Mouse (Mus musculus) WW6 (cell line): ENCODE data around the gene Kpna3.

ENCODE experiments used
- DNase-seq: peaks from one replicate; pipeline ENCODE4 v3.0.0-alpha.2; 2013; ENCODE audit warnings: low read depth, low spot score

Kpna3 gene

DNA sequence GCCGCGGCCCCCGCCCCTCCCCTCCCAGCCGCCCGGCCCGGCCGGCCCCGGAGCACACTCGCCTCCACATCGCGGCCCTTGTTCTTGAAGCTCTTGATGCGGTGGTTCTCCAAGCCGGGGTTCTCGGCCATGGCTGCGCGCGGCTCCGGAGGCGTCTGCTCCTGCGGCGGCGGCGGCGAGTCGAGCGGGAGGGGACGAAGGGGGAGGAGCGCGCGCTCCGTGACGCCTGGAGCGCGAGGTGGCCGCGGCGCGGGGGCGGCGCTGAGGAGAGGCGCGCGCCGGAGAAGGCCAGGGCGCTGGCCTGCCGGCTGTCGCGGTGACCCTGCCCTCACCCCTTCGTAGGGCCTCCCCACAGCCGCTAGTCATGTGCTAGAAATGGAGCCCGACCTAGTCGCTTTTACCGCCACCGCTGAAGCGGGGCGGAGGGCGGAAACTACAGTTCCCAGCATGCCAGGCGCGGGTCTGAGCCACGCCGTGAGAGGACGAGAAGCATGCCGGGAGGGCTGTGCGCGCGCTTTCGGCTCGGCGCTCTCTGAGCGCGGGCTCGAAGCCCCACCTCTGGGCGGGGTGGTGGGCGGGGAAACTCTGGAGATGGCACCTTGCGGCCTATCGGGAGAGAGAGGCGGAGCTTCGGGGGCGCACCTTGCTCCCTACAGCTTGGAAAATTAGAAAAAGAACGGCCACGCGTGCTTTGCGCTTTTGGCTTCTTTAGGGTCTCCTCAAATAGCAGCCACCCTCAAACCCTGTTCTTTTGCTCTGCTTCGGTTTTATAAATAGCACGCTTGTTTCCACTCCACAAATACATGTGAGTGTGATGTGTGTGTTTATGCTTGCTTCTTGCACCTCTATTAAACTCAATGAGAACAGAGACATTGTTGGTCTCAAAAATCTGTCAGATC is at the start of gene Kpna3:
Gene Kpna3 (minus strand): TSS at position 214 of the 899 bp plus-strand sequence.
- DNase-seq: peak; percentile 92

DNA sequence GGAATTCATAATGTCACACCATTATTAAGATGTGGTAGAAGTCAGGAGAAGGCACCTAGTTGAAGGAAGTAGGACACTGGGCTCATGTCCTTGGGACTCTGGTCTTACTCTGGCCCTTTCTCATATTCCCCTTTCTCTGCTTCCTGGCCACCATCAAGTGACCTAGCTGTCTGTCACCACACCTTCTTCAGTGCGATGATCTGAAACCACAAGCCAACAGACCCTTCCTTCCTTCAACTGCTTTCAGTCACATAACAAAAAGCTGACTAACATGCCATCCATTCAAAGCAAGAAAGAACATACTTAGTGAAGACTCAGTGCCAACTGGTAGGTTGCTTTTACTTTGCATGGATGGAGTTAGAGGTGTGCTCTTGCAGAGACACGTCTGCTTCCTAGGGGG is 20.7 kb upstream of the Kpna3 start:
- DNase-seq: no peak

DNA sequence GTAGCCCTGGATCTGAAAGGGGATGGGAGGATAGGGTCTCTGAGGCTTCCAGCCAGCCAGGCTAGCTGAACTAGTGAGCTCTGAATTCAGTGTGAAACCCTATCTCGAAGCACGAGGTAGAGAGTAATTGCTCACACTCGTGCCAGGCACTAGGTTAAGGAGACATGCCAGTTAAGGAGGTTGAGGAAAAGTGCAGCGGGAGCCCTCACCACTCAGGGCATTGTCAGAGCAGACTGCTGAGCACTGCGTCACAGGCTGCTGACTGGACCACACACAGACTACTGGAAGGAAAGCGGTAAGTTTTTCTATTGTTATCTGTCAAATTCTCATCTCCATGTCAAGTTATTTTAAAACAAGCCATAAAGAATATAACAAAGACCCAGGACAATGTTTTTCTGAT is 17.8 kb upstream of the Kpna3 start:
- no peak for DNase-seq

DNA sequence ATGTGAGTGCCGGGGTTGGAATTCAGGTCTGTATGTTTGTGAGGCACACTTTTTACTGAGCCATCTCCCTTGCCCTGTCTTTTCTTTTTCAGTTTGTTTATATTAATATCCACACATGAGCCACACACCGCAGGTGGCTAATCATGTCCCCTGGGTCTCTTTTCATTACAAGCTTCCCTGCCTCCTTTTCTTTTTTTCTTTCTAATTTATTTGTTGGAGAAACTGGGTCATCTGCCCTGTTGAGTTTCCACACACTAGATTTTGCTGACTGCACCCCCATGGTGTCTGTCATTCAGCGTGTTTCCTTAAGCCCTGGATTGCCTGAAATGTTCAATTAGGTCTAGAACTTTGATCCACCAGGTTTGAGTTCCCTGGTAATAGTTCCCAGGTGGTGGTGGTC is 15.9 kb upstream of the Kpna3 start:
- DNase-seq: no peak

DNA sequence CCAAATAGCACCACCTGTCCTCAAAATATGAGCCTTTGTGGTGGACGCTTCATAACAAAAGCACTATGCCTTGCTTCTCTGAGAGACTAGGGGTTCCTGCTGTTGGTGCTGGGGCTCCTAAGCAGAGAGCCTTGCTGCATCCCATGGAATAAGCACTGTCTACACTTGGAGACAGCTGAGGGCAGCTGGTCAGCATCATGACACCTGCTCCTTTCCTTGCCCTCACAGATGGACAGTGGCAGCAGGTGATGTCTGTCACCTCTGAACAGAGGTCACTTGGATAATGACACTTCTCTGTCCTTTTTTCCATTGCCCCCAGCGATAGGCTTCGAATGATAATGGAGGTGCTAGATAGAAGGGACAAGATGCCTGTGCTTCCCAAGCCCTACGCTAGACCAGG is 13.4 kb upstream of the Kpna3 start:
- no peak for DNase-seq

DNA sequence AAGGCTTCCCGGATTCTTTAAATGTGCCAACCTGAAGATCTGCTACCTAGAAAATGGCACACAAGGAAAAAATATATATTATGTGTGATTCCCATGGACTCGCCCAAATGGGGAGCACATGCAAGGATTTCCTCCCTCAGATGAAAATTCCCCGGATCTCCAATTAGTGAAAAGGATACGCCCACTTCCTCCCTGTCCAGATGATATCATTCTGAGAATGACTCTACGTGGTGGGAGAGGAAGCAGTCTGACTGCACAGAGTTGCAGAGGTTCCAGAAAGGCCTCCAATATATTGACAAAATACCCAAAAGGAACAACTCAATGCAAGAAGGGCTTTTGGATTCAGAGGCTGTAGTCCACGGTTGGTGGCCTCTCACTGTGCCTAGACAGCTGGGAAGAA is 12.8 kb upstream of the Kpna3 start:
- DNase-seq: no peak

DNA sequence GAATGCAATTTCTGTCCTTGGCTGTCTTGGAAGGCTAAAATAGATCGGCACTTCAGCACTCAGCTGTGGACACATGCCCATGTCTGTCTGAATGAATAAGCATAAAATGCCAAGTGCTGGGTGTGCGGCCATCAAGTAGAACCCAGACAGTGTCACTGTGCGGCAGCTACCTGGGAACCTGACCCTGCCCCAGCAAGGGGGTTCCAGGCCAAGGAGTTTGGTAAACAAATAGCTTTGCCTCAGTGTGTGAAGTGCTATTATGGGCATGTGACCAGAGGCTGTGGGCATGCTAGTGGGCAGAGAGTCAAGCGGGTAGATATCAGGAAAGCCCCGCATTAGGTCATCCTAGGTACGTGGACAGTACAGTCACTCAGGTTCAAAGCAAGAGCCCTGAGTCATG is 8.1 kb upstream of the Kpna3 start:
- DNase-seq: no peak

DNA sequence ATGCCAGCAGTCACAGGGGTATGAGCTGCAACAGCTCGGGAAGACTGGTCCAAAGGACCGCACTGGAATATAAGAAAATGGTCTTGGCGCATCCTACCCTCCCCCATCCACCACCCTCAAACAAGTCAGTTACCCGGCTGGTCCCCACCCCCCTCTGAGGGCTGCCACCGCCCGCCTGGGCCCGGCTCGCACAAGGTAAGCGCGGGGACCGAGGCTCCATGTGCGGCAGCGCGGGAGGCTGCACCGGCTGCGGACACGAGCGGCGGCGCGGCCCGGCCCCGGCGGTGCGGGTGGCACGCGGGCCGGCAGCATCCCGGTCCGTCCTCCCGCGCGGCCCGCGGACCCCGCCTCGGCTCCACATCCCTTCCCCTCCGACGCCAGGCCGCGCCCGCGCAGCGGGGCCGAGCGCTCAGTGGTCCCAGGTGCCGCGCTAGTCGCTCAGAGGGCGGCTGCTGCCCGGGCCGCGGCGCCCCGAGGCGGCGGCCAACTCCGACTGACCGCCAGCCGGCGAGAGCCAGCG is 473 bp downstream of the Kpna3 start:
- peak; percentile 33 for DNase-seq

DNA sequence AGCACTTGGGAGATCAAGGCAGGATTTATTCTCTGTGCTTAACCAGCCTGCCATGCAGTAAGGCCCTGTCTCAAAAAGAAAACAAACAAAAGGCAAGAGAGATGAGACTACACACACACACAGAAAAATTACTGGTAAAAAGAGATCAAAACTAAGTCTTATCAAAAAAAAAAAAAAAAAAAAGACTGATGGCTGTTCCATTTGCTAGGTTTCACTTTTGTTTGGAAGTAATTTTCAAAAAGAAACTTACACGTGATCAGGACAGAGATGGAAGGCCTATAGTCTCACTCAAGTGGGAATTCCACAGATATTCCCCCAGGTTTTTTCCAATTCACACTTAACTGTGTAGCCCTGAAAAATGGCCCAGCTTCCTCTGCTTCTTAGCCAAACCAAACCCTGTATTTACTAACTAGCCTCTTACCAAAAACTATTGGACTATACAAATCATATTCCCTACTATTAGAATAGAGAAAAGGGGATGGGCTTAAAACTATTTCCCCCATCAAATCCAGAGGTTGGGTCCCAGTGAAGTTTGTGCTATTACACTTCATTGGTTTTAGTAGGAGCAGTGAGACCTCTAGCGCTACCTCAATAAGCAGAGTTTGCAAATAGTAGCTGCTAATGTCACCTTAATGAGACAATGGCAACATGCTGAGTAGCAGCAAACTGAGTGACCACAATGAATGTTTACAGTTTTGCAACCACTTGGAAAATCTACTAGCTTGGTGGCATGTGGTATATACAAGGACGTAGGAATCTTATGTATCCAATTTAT is 1.3 kb downstream of the Kpna3 start:
- no peak for DNase-seq

DNA sequence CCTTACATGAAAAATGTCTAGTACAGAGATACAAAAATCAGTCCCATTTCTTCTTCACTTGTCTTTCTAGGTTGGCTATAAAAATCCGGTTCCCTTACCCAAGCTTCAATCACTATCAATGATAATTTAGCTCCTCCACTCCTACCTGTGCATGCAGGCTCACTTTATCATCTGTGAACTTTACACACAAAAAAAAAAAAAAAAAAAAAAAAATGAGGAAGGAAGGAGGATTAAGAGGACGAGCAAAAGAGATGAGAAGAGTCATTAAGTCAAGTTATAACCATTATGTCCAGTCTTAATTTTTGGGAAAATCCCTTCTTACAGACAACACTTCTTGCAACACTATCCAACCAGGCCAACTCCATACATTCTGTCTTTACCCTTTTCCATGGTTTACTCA is 2.8 kb downstream of the Kpna3 start:
- DNase-seq: no peak

DNA sequence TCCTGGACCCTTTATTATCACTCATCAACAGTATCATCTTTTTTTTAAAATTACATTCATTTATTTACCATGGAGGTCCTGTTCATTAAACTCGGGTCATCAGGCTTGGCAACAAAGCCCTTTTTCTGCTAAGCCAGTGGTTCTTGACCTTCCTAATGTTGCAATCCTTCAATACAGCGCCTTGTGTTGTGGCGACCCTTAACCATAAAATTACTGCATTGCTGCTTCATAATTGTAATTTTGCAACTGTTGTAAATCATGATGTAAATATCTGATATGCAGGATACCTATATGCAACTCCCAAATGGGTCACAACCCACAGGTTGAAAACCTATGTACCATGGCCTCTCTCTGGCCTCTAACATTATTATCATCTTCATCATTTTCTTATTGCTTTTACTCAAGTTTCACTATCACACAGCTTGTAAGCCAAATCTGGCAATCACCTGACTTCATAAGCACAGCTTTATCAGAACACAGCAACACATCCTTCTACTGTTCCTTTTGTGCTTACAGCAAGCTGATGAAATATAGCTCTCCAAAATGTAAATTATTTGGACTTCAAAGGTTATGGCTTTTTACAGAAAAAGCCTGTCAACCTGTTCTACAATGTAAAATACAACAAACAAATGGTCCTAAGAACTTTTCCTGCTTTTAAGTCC is 11.4 kb downstream of the Kpna3 start:
- no peak for DNase-seq

DNA sequence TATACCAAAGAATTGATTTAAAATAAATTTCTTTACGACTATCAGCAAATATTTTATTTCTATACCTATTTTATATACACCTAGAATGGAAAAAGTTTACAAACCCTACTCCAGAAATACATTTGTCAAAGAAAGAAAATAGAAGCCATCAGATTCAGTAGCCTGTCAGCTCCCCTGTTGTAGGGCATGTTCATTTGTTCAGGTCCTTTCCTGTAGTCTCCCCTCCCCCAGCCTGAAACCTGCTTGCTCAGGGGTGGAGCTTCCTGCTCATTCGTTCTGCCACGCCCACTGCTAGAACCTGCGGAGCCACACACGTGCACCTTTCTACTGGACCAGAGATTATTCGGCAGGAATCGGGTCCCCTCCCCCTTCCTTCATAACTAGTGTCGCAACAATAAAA is 12.6 kb downstream of the Kpna3 start:
- peak; percentile 3 for DNase-seq

DNA sequence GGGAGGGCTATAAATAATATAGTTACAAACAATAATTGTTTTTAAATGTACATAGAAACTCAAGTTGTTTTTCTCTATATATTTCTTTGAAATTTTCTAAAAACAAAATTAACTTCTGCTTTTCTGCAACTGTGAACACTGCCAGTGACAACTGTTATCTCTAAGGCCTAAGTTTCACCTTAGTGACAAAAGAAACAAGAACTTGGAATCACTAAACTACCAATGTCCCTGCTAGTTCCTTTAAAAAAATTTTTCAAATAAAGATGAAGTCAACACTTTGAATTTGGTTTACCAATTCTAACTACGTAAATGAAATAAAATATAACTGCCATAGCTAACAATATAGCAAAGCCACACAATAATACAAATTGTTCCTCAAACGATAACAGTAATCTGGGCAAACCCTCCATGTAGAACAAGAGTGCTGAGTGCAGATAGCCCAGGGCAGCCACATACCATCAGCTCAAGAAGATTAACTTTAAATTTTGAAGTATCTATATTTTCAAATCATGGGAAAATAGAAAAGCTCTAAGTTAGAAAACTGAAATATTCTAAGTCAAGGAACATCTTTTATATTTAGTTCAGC is 14.5 kb downstream of the Kpna3 start:
- DNase-seq: no peak

DNA sequence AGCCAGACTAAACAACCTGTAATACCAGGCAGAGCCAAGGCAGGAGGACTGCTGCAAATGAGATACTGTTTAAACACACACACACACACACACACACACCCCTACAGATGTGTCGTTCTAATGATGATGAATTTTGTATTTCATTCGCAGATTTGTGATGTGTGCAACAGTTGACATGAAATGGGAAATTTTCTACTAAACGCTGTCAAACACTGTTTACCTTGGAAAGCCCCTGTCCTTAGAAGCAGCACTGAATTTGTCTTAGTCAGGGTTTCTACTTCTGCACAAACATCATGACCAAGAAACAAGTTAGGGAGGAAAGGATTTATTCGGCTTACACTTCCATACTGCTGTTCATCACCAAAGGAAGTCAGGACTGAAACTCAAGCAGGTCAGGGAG is 24.0 kb downstream of the Kpna3 start:
- DNase-seq: no peak

DNA sequence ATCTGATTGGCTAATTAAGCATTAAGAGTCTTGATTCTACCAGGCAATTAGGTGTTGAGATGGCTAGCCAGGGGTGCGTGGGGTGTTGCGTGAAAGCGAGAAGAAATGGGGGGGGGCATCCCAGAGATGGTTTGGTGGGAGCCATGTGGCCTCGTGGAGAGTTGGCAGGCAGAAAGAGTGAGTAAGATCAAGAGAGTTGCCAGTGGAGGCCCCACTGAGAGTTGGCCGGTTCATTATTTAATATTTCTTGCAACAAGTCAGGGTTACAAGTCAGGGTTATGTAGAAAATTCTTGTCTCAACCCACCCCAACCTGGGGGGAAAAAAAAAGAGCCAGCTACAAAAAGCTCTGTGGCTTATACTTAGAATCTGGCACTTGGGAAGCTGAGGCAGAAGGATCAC is 24.4 kb downstream of the Kpna3 start:
- DNase-seq: no peak

DNA sequence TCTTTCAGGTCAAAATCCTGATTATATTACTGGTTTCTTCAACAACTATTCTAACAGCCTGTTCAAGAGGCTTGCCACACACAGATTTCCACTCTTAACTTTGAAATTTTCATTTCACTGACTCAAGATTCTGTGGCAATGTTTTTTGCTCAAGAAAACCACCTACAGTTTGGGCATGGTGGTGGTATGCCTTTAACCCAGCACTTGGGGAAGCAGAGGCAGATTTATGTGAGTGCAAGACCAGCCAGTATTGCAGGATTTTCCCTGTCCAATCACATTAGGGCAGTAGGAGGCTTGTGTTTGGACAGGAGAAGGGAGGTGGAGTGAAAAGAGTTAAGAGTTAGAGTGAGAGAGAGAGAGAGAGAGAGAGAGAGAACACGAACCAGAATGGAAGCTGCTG is 24.9 kb downstream of the Kpna3 start:
- no peak for DNase-seq

DNA sequence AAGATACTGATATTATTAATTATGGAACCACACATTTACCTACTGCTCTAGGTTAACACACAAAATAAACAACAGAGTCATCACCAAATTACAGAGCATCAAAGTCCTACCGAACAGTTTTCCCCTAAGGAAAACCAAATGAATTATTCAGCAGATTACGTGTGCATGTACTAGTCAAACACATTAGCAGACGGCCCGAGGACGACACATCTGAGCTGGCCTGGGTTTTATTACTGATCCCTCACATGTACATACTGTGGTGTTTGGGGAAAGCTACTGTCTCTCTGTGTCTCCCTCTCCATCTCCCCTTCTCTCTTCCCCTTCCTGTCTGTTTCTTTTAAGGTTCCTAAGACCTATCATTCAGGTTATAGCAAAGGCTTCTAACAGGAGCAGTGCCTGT is 25.5 kb downstream of the Kpna3 start:
- no peak for DNase-seq

DNA sequence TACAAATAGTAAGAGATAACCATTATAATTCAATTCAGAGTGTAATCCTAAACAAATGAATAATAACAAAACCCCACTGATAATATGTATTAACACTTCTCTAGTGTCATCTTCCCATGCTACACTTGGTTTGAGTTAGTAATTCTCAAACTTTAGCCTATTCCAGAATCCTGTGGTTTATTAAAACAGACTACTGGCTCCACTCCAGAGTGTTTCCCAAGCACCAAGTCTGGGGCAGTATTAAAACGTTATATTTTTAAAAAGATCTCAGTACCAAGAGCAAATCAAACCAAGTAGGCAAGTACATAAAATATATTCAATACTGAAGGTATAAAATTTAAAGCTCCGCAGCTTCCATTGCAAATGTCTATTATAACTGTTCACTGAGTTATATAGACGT is 26.0 kb downstream of the Kpna3 start:
- DNase-seq: no peak

DNA sequence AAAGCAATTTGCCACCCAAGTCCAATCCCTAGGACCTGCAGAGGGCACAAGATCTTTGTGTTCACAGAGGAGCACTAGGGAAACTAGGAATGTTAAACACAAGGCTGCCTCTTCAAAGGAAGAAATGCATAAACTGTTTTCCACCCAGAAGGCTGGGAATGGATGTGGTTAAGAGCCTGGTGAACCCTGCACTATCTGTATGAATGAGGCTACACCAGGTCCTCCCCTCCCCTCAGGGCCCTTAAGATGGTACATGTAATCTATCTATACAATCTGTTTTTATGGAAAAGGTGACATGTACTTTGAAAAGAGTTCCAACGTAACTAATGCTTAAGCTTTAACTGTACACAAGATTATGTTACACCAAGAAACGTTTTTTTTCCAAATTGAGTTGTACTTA is 29.7 kb downstream of the Kpna3 start:
- DNase-seq: no peak

DNA sequence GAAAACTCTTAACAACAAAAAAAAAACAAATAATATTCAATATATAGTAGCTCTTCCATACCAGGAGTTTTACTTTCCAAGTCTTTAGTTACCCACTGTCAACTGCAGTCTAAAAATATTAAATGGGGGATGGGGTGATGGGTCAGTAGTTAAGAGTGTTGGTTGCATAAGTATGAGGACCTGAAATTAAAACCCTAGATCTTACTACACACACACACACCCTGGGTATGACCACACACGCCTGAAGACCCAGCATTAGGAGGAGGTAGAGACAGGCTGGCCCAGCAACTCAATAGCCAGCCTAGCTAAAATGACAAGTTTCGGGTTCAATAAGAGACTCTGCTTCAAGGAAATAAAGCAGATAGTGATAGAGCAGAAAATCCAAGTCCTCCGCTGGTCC is 32.6 kb downstream of the Kpna3 start:
- no peak for DNase-seq

DNA sequence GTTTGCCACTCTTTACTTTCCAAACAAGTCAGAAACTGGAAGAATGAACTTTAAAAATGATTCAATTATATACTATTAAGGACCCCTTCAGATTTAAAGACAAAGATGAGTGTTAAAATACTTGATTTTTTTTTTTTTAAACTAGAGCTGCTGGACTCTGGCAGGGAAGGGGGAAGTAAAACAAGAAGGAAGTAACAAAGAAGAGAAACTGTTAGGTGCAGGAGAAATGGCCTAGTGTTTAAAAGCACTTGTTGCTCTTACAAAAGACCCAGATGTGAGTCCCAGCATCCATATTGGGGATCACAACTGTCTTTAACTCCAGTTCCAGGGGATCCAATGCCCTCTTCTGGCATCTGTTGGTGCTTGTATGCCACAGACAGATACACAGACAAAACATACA is 33.9 kb downstream of the Kpna3 start:
- DNase-seq: no peak

DNA sequence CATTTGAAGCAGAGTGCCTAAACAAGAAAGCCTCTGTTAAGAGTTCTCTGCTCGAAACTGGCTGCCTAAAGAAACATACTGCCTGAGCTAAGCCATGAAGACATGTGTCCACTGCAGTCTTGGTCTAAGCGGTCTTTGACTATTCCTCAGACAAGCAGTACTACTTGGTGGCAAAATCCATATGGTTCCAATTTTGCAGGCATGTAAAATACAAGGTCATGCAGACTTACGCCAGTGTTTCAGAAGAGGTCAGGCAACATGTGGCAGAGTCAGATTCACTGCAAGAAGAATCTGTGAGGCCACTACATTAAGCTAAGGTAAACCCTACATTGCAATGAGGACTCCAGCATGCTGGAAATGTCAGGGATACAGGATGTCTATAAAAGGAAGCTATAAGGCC is 34.7 kb downstream of the Kpna3 start:
- DNase-seq: no peak
